Mouse (Mus musculus): ENCODE results near the gene Ror1. TPM values are rescaled to one million over a fixed set of nuclear protein-coding genes. Genes with fewer than 3 reads are reported as not detected.

Ror1 gene
- total RNA-seq, 2 experiments from 2014 or later: 7.7 to 9.7 TPM

DNA sequence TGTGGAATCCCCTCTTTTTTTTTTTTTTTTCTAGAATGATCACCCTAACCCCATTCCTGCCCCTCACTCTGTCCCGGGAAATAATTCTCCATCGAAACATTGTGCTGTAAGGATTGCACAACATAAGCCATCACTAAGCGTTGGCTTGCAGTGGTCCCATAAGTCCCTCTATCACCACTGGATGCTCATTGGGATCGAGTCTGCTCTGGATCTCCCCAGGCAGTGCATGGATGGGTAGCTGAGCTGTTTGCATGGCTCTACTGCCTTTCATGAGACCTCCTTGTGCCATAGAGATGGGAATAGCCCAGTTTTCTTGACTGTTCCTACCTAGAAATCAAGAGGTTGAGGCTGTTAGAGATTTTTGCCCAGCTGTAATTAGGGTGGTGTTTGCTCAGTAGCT lies 13.0 kb downstream of the Ror1 start:
- DNase-seq (ENCODE audit: low spot score): no peak

GRCm38 (mm10) chr4:100114148-100114547 lies 18.6 kb downstream of the Ror1 start:
- no peak for DNase-seq (ENCODE audit: low spot score)

More for the DNA sequence above, 13.0 kb downstream of the Ror1 start:
- intact Hi-C loops (cut with DNase I): no loop called here

DNA sequence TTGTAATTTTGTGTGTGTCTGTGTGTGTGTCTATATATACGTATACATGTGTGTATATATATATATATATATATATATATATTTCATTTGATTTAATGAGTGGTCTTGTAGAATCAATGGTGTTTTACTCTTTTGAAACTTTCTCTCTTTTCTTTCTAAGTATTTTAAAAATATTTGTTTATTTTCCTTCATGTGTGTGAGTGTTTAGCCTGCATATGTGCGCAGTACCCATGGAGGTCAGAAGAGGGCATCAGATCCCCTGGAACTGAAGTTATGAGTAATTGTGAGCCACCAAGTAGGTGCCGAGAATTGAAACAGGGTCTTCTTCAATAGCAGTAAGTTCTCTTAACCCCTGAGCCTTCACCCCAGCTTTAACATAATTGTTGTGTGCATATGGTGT lies 20.8 kb downstream of the Ror1 start:
- DNase-seq (ENCODE audit: low spot score): no peak
- intact Hi-C loops (cut with DNase I): no loop called here

More at GRCm38 (mm10) chr4:100114148-100114547, 18.6 kb downstream of the Ror1 start:
- intact Hi-C loops (cut with DNase I): no loop called here

- DNase-seq (ENCODE audit: low spot score): no peak
- intact Hi-C loops (cut with DNase I): no loop called here
Observed at GRCm38 (mm10) chr4:100118676-100119075, 23.1 kb downstream of the Ror1 start.

DNA sequence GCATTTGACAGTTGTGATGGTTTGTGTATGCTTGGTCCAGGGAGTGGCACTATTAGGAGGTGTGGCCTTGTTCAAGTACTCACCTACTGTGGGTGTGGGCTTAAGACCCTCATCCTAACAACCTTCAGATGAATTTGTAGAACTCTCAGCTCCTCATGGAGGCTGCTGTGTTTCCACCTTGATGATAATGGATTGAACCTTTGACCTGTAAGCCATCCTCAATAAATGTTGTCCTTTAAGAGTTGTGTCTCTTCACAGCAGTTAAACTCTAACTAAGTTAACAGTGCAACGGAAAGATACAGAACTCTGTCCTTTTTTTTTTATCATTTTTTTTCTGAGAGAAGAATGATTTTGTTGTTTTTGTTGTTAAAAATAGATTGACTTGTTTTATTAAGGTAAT lies 23.8 kb downstream of the Ror1 start:
- intact Hi-C loops (cut with DNase I): no loop called here
- DNase-seq (ENCODE audit: low spot score): no peak

- intact Hi-C loops (cut with DNase I): no loop called here
- DNase-seq (ENCODE audit: low spot score): no peak
Observed at GRCm38 (mm10) chr4:100120547-100120946, 25.0 kb downstream of the Ror1 start.

DNA sequence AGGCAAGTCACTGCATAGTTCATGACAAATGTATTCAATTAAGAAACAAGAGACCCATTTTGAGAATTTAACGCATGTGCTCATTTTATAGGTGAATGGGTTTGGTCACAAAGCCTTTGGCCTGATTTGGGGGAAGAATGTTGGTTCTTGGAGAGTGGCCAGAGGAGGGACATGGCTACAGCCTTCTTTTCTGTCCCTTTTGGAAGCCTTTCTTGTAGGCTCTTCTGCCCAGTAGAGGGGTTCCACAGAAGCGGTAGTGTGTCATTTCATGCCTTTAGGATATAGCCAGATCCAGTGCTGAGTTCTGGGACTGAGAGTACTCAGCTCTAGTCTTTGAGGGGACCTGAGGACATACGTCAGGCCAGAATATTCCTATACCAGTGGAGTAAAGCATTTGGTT lies 26.8 kb downstream of the Ror1 start:
- DNase-seq (ENCODE audit: low spot score): no peak
- intact Hi-C loops (cut with DNase I): no loop called here

DNA sequence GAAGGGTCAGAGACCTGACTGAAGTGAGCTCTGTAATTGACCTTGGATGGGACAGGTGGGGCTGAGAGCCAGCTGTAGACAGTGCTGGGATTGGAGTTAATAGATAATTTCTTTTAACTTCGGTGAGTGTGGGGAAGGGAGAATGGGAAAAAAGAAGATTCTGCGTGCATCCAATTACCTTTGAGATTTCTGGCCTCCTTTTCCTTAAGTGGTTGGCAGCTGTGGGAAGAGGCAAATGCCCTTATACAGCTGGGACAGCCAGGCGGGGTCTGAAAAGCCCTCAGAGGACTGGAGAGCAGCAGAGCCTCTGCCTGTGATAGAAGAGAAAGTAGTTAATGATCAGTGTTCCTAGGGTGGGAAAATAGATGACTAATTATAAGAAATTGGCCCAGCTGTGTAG lies 27.9 kb downstream of the Ror1 start:
- intact Hi-C loops (cut with DNase I): no loop called here
- DNase-seq (ENCODE audit: low spot score): no peak

GRCm38 (mm10) chr4:100124056-100124455 lies 28.5 kb downstream of the Ror1 start:
- DNase-seq (ENCODE audit: low spot score): no peak
- intact Hi-C loops (cut with DNase I): loop anchor here (2.0 kb wide), 1 partner anchor 19 kb away; no protein-coding TSS in a partner anchor

DNA sequence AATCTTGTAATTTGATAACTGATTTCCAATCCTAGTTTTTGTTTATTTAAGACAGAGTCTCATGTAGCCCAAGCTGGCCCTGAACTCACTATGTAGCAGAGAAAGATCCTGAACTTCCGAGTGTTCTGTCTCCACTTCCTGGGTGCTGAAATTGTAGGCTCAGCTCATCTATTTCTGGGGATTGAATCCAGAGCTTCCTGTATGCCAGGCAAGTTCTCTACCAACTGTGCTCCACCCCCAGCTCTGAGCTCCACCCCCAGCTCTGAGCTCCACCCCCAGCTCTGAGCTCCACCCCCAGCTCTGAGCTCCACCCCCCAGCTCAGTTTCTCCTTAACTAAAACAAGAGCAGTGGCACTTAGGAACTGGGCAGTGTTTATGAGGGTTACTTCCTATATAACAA lies 29.3 kb downstream of the Ror1 start:
- no peak for DNase-seq (ENCODE audit: low spot score)
- intact Hi-C loops (cut with DNase I): loop anchor here (2.0 kb wide), 1 partner anchor 20 kb away; no protein-coding TSS in a partner anchor

DNA sequence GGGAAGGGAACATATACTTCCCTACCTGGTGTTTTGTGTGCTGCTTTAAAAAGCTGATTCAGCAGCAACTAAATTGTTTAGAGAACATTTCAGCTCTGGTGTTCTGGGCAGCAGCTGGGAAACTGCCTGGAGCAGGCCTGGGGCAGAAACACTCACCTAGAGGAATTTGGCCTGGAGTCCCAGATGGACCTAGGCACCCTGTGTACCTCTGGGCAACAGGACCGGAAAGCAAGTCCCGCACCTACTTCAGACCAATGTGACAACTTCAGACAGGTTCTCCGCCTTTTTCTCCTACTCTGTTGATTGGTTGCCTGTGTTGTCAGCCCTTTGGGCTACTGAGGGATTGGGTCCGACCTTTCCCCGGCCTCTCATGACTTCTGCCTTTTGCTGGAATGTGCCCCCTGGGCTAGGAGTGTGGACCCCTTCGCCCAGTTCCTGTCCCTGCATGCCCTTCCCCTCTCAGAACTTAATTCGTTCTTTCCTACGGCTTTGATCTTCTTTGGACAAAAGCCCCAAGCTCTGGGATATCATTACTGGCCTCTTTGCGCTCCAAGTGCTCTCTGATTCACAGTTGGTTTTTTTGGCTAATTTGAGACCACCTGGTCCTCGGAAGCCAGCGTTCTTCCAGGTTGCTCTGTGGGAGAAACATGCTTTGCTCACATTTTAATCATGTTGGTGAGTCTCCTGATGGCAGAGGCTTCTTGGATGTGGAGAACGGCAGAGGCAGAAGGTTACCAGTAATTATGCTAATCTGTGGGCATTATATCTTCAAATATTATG lies 31.1 kb downstream of the Ror1 start:
- no peak for DNase-seq (ENCODE audit: low spot score)
- intact Hi-C loops (cut with DNase I): no loop called here

DNA sequence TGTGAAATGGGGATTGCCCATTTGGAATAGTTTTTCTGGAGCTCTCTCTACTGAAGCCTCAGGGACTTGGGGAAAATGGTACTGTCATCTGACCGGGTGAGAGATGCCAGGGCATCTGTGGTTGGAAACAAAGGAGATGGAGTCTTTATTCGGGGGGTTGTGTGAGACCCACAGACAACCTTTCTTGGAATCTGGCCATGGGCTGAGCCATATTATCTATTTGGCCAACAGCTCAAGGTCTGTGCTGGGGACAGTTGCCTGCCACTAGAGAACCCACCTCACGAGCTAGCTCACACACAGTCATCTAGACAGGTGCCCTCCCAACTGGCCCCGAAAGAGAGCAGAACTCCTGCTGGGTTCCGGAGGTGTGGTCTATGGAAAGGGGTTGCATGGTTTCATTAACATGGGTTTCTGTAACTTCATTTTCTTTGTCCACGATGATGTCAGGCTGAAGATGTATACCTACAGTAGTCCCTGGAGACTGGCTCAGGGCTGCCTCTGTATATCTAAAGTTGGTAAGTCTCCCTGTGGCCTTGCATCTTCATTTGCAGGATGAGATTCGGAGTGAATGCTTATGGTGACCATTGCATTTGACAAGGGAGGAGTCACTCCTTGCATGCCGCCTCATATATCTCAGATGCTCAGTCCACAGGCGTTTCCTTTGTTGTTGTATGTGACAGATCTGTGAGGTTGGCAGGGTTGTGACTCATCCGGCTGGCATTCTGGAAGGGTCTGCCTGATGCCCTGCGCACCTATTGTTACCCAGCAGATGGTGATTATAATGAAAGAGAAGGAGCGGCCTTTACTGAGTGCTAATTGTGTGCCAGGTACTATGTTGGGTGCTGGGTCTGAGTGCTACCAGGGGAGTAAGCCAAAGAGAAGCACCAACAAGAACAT lies 32.7 kb downstream of the Ror1 start:
- no peak for DNase-seq (ENCODE audit: low spot score)
- intact Hi-C loops (cut with DNase I): no loop called here

DNA sequence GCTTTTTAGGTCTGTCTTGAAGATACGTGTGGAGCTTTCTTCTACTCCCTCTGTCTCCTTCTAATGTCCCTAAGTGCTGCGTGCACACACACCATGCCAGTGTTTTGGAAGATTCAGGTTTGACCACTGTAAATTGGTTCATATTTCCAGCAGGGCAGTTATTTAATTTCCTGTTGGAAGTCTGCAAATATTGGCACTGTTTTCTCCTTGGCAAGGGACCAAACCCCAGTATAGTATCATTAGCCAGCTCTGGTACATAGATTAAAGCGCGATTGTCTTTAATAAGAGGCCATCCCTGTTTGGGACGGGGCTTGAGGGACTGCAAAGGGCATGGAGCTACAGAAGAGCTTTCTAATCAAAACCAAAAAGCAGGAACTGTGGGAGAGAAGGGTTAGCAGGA lies 33.6 kb downstream of the Ror1 start:
- DNase-seq (ENCODE audit: low spot score): no peak
- intact Hi-C loops (cut with DNase I): no loop called here

DNA sequence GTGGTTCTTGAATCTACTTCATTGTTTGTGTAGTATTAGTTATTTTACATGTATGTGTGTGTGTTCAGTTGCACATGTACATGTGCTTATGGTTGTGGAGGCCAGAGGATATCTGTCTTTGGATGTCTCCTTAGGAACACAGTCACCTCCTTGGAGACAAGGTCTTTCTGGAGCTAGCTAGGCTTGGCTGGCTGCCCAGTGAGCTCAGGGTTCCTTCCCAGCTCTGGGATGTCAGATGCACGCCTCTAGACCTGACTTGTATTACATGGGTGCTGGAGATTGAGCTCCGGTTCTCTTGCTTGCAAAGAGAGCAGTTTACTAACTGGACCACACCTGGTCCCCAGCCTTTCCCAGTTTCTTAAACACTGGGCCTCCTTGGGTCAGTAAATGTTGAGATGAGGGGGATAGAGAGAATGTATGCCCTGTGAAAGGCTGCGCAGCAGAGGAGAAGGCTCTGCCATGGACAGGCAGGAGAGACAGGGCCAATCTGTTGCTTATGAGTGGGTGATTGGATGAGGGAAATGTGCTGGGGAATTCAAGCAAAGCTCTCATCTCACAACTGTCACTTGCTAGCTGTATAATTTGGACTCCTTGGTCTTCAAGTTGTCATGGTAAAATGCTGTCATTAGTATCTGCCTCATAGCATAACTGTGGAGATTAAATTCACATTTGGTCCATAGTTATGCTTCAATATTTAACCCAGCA lies 35.3 kb downstream of the Ror1 start:
- no peak for DNase-seq (ENCODE audit: low spot score)
- intact Hi-C loops (cut with DNase I): no loop called here

- intact Hi-C loops (cut with DNase I): no loop called here
Observed at GRCm38 (mm10) chr4:100131488-100131887, 35.9 kb downstream of the Ror1 start.

DNA sequence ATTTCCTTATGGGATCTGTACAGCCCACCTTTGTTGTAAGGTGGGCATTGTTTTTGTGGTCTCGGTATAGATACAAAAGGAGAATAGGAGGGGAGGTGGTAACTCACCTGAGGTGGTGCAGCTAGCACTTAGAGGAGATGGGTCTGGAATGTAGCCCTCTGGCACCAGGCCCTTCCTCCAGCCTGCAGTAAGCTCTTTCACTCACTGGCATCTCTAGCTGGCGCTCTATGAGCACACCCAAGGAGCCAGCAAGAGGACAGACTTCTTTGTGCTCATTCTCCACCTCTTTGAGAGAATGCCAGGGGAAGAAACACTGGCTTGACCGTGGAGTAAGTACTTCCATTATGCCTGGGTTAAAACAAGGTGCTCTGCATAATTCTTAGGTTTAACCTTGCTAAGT lies 36.7 kb downstream of the Ror1 start:
- no peak for DNase-seq (ENCODE audit: low spot score)
- intact Hi-C loops (cut with DNase I): no loop called here

More at GRCm38 (mm10) chr4:100131488-100131887, 35.9 kb downstream of the Ror1 start:
- DNase-seq (ENCODE audit: low spot score): no peak

- no peak for DNase-seq (ENCODE audit: low spot score)
- intact Hi-C loops (cut with DNase I): no loop called here
Observed at GRCm38 (mm10) chr4:100136046-100136445, 40.5 kb downstream of the Ror1 start.

GRCm38 (mm10) chr4:100137102-100137835 lies 41.7 kb downstream of the Ror1 start:
- DNase-seq (ENCODE audit: low spot score): no peak
- intact Hi-C loops (cut with DNase I): no loop called here

- no peak for DNase-seq (ENCODE audit: low spot score)
- intact Hi-C loops (cut with DNase I): no loop called here
Observed at GRCm38 (mm10) chr4:100141626-100142025, 46.0 kb downstream of the Ror1 start.

GRCm38 (mm10) chr4:100144744-100145143 lies 49.2 kb downstream of the Ror1 start:
- intact Hi-C loops (cut with DNase I): no loop called here
- no peak for DNase-seq (ENCODE audit: low spot score)
